Mouse (Mus musculus) midbrain, postnatal 0 days (tissue): Measurements from ENCODE around the gene Gm11985. TPM values are rescaled to one million over a fixed set of nuclear protein-coding genes. Genes with fewer than 3 reads are reported as not detected.
"Not testable (repeated sequence)": the region's sequence is repeated elsewhere in the genome, so short reads cannot be mapped to it uniquely, and the experiment has no call there.

Experiments
- ATAC-seq: fragments of 200-750 bp; cut with Nextera tagmentation; 2 replicates; pipeline ENCODE4 v1.8.0; 2017; ENCODE audit warnings: moderate number of reproducible peaks, mild to moderate bottlenecking, moderate TSS enrichment, moderate library complexity; ENCODE audit not compliant: low FRiP score
- DNase-seq: peaks from one replicate; pipeline ENCODE4 v3.0.0-alpha.2; 2015; ENCODE audit warnings: low spot score
- H3K27ac ChIP-seq: fragments of 300-500 bp; sonication (generic); 2 replicates; pipeline ENCODE4 v1.5.1; 2014; ENCODE audit warnings: low read depth, mild to moderate bottlenecking, low read length, mixed read lengths
- H3K27me3 ChIP-seq: fragments of 300-500 bp; sonication (generic); 2 replicates; pipeline ENCODE4 v1.6.1; 2014; ENCODE audit warnings: low read length, control low read depth, mixed read lengths; ENCODE audit not compliant: insufficient read depth
- H3K36me3 ChIP-seq: fragments of 300-500 bp; sonication (generic); 2 replicates; pipeline ENCODE4 v1.6.1; 2014; ENCODE audit warnings: low read length, control low read depth, mixed read lengths; ENCODE audit not compliant: insufficient read depth
- H3K4me1 ChIP-seq: fragments of 300-500 bp; sonication (generic); 2 replicates; pipeline ENCODE4 v1.6.1; 2014; ENCODE audit warnings: mild to moderate bottlenecking, control low read depth, antibody characterized with exemption, low read length, mixed read lengths; ENCODE audit not compliant: insufficient read depth
- H3K4me2 ChIP-seq: fragments of 300-500 bp; sonication (generic); 2 replicates; pipeline ENCODE4 v1.6.1; 2014; ENCODE audit warnings: low read depth, mild to moderate bottlenecking, low read length, mixed read lengths; ENCODE audit not compliant: poor library complexity, severe bottlenecking
- H3K4me3 ChIP-seq: fragments of 300-500 bp; sonication (generic); 2 replicates; pipeline ENCODE4 v1.5.1; 2014; ENCODE audit warnings: low read depth, mild to moderate bottlenecking, low read length, moderate library complexity
- H3K9ac ChIP-seq: fragments of 300-500 bp; sonication (generic); replicated peaks from 2 replicates; pipeline ENCODE4 v1.6.1; 2014; ENCODE audit warnings: mild to moderate bottlenecking, low read length, moderate library complexity, mixed read lengths; ENCODE audit not compliant: poor library complexity, severe bottlenecking
- H3K9me3 ChIP-seq: fragments of 300-500 bp; sonication (generic); 2 replicates; pipeline ENCODE4 v1.6.1; 2016; ENCODE audit warnings: low read length, control low read depth
- CTCF ChIP-seq: IDR thresholded peaks from 2 replicates; pipeline ENCODE4 v1.5.1; 2016; ENCODE audit warnings: antibody characterized with exemption, mild to moderate bottlenecking
- WGBS: fragments of 180-500 bp; shearing (Covaris S2); extraction: QIAGEN DNeasy Blood & Tissue Kit; methylation state at CpG from one replicate; pipeline ENCODE4 v1.1.7; 2014; 5-methylcytosine and 5-hydroxymethylcytosine counted together
- polyA plus RNA-seq: library from polyadenylated mRNA; unstranded; fragments of >200 nt; fragmentation: Nextera tagmentation; extraction: Ambion mirVana; gene quantifications from 2 replicates; pipeline ENCODE4 v1.2.1, GENCODE M21; 2015
- total RNA-seq: library from RNA; depleted of rRNA; stranded (reverse); fragments of >200 nt; gene quantifications from 2 replicates; pipeline ENCODE4 v1.2.3, GENCODE M21; 2014

The Gm11985 gene
- total and polyA plus RNA-seq, 2 experiments from 2014 or later, result not detected

- Histone ChIP-seq H3K4me1 (no peaks in the 10 kb centered on the region), H3K4me3 (no peak overlapping the region), H3K9me3 (no peaks in the 10 kb centered on the region), H3K27ac (no peak overlapping the region), H3K9ac (no peak overlapping the region), H3K27me3 (no peaks in the 10 kb centered on the region), H3K36me3 (no peaks in the 10 kb centered on the region), H3K4me2 (no peak overlapping the region)
- no peak for ATAC-seq
- DNase-seq, result no peak
- WGBS, result 92% methylated on average over 4 of the region's 4 CpGs
- TF ChIP-seq CTCF, result no peak
Measured at GRCm38 (mm10) chr11:7231958-7232357, 43.6 kb upstream of the Gm11985 start.

GRCm38 (mm10) chr11:7230000-7230399, 41.6 kb upstream of the Gm11985 start:
- Histone ChIP-seq H3K36me3 (no peaks in the 10 kb centered on the region), H3K4me3 (no peak overlapping the region), H3K27ac (no peak overlapping the region), H3K4me2 (no peak overlapping the region), H3K9ac (no peak overlapping the region), H3K9me3 (no peaks in the 10 kb centered on the region), H3K27me3 (no peaks in the 10 kb centered on the region), H3K4me1 (no peaks in the 10 kb centered on the region)
- ATAC-seq (no peak), DNase-seq (no peak)
- WGBS, result 78% methylated on average over 4 of the region's 4 CpGs
- TF ChIP-seq CTCF, result no peak

DNA sequence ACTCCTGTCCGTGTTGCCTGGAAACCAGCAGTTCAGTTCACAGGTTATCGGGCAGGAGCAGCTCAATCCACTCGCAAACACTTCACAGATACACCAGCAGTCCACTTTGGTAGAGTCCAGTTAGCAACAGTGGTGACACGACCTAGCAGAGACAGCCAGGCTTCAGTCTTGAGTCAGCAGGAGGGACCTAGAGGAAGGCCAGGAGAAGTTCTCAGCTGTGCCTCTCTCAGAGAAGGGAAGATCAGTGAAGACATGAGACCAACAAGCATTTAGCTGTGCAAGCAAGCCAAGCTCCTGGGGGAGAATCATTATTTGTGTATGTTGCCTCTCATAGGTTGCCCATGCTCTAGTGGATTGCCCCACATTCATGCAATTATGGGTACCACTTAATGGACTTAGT, 39.7 kb upstream of the Gm11985 start:
- no peak overlapping the region for H3K4me3 ChIP-seq
- H3K4me2 ChIP-seq, result no peak overlapping the region
- H3K4me1 ChIP-seq, result no peaks in the 10 kb centered on the region
- no peak for DNase-seq
- TF ChIP-seq CTCF, result no peak
- no peak overlapping the region for H3K27ac ChIP-seq
- 86% methylated on average over 4 of the region's 4 CpGs for WGBS
- H3K9me3 ChIP-seq, result no peaks in the 10 kb centered on the region
- ATAC-seq, result no peak
- no peak overlapping the region for H3K9ac ChIP-seq
- H3K36me3 ChIP-seq, result no peaks in the 10 kb centered on the region
- no peaks in the 10 kb centered on the region for H3K27me3 ChIP-seq

GRCm38 (mm10) chr11:7226810-7227550, 38.6 kb upstream of the Gm11985 start:
- TF ChIP-seq CTCF, result no peak
- no peak for ATAC-seq
- no peak overlapping the region for H3K9ac ChIP-seq
- H3K4me3 ChIP-seq, result no peak overlapping the region
- no peak overlapping the region for H3K4me2 ChIP-seq
- no peaks in the 10 kb centered on the region for H3K9me3 ChIP-seq
- DNase-seq, result no peak
- H3K27me3 ChIP-seq, result no peaks in the 10 kb centered on the region
- H3K36me3 ChIP-seq, result no peaks in the 10 kb centered on the region
- no peaks in the 10 kb centered on the region for H3K4me1 ChIP-seq
- no peak overlapping the region for H3K27ac ChIP-seq
- WGBS, result 88% methylated on average over 7 of the region's 7 CpGs

DNA sequence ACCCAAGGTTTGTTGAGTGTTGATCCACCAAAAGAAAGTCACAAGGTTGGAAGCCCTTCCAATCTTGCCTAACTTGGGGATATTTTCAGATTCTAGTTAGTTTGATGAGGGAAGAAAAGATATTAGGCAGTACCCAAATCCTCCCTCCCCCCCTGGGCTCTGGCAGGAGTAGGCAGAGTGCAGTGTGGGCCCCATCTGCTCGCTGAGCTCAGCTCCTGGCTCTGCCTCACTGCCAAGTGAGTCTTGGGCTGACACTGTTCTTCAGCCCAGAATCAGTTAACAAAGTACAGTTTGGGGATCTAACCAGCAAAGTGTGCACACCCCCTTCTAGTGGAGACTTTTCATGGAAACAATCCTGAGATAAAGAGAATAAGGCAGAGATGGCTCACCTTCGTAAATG, 37.8 kb upstream of the Gm11985 start:
- no peak for ATAC-seq
- Histone ChIP-seq H3K4me3 (no peak overlapping the region), H3K27me3 (no peaks in the 10 kb centered on the region), H3K4me2 (no peak overlapping the region), H3K9me3 (no peaks in the 10 kb centered on the region), H3K36me3 (no peaks in the 10 kb centered on the region), H3K4me1 (no peaks in the 10 kb centered on the region), H3K9ac (no peak overlapping the region), H3K27ac (no peak overlapping the region)
- 74% methylated on average over 2 of the region's 2 CpGs for WGBS
- TF ChIP-seq CTCF, result no peak
- peak; percentile 40 for DNase-seq

- not testable (repeated sequence) for H3K4me2 ChIP-seq, ATAC-seq, H3K4me1 ChIP-seq, DNase-seq, H3K27me3 ChIP-seq, H3K27ac ChIP-seq, H3K9ac ChIP-seq, H3K36me3 ChIP-seq, H3K9me3 ChIP-seq, H3K4me3 ChIP-seq
- peak; percentile 43 for TF ChIP-seq CTCF
- 77% methylated on average over 8 of the region's 8 CpGs for WGBS
Measured at GRCm38 (mm10) chr11:7221826-7222225, 33.5 kb upstream of the Gm11985 start.
